Mouse (Mus musculus) left cerebral cortex, adult 18-20 months (tissue): ENCODE results near the gene Tssk2. TPM values are rescaled to one million over a fixed set of nuclear protein-coding genes. Genes with fewer than 3 reads are reported as not detected.

Experiments
- DNase-seq, 2 experiments: peaks; one replicate each; pipeline ENCODE4 v3.0.0; 2021 to 2022; ENCODE audit warnings: low spot score in 2 of 2, mixed read lengths in 1 of 2
- total RNA-seq, 2 experiments: library from RNA; stranded (reverse); gene quantifications; 2 replicates each; pipeline ENCODE4 v1.2.3; 2021

Gene Tssk2
- total RNA-seq, 2 experiments from 2014 or later = not detected

DNA sequence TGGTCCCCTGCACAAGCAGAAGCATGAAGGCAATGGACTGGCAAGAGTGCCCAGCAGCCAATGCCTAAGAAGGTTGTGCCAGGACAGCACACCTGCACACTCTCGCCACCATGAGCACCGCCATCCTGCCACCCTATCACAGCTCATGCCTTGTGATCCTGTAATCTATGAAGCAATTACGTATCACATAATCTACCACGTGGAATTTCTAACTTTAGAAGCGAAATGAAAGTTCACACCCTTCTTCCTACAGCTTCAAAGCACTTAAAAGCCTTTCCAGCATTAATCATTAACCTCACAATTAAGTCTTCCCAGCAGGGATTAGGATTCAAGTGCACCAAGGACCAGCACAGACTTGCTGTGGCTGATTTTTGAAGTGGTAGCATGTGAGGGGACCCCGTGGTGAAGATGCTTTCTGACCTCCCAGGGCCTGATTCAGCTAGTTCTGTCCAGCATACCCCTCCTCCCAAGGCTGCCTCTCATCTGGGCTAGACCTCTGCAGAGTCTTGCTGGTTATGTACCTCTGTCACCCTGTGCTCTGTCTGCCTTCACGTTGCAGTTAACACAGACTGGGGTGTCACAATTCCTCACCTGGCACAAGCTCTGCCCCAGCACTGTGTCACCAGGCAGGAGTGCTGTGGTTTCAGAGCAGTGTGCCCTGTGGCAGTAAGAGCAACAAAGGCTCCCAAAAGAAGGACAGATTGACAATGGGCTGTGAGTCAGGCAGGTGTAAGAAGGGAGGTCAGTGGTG, 46.8 kb downstream of the Tssk2 start:
- DNase-seq = no peak

DNA sequence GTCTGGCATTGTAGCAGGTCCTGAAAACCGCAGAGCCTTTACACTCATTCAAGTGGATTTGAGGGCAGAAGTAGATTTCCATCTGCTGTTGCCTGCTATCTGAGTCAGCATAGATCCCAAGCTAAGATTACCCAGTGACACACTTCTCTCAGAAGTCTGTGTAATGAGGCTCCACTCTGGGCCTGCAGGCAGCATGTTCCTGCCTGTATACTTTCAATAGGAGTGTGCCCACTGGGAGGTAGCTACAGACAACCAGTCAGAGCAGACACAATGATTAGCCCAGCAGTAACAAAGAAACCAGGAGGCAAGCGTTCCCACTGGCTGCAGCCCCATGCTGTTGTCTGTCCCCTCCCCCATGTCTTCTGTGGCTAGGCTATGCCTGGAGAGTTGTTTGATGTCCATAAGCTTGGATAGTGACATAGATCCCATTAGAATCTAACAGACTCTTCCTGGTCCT, 51.0 kb downstream of the Tssk2 start:
- no peak for DNase-seq

Other genes starting within 250 kb of the Tssk2 start
- gene Med15, start 165.7 kb upstream of the Tssk2 start, total RNA-seq = 10 to 100 TPM; 68.3 to 71.6 TPM
- gene Klhl22, start 139.0 kb upstream of the Tssk2 start, total RNA-seq = 100 to 1,000 TPM in 1 of 2 experiments, 10 to 100 TPM in 1; 96.9 to 103 TPM
- 1 to 10 TPM; 3.5 to 3.6 TPM for gene Scarf2, start 101.4 kb upstream of the Tssk2 start, total RNA-seq
- gene B830017H08Rik, start 65.5 kb upstream of the Tssk2 start, total RNA-seq = 1 to 10 TPM; 2.9 to 3.6 TPM
- gene Car15, start 60.3 kb upstream of the Tssk2 start, total RNA-seq = 1 to 10 TPM; 8.9 to 9.1 TPM
- gene Gm20518, start 7.0 kb upstream of the Tssk2 start, total RNA-seq = 1 to 10 TPM; 1.0 to 2.6 TPM
- not detected for gene Tssk1, start 4.4 kb upstream of the Tssk2 start, total RNA-seq
- gene Dgcr2, start 75 bp upstream of the Tssk2 start, total RNA-seq = 100 to 1,000 TPM in 1 of 2 experiments, 10 to 100 TPM in 1; 99.4 to 102 TPM
- gene Ess2, start 12.7 kb downstream of the Tssk2 start, total RNA-seq = 10 to 100 TPM; 30.1 to 33.4 TPM
- not detected for gene Gsc2, start 16.4 kb downstream of the Tssk2 start, total RNA-seq
- 10 to 100 TPM; 39.9 to 41.8 TPM for gene Slc25a1, start 29.6 kb downstream of the Tssk2 start, total RNA-seq
- gene Vpreb2, start 81.8 kb downstream of the Tssk2 start, total RNA-seq = under 1 TPM in 1 of 2 experiments, not detected in 1; 0.51 TPM
- 10 to 100 TPM; 90.4 to 92.7 TPM for gene Dgcr6, start 154.2 kb downstream of the Tssk2 start, total RNA-seq
- 10 to 100 TPM; 30.6 to 37.2 TPM for gene Prodh, start 191.6 kb downstream of the Tssk2 start, total RNA-seq
- 100 to 1,000 TPM; 128 to 135 TPM for gene Rtn4r, start 229.0 kb downstream of the Tssk2 start, total RNA-seq